Mouse (Mus musculus) lung, adult 2 months (tissue): ENCODE measurements at regions not wholly inside any gene's neighbourhood (a gene's known extent, or its start where the extent isn't known, plus 50 kb on each side); places are given as distances from the start of the nearest gene placed in this dataset.

Experiments used
- CTCF ChIP-seq: fragments of 200-500 bp; IDR thresholded peaks from 2 replicates; pipeline ENCODE4 v1.5.1; 2011; ENCODE audit warnings: mild to moderate bottlenecking, low read length, control low read depth; ENCODE audit not compliant: insufficient read depth
- POLR2A ChIP-seq: fragments of 200-500 bp; IDR thresholded peaks from 2 replicates; pipeline ENCODE4 v1.6.1; 2011; ENCODE audit warnings: low read depth, mild to moderate bottlenecking, control low read depth, low read length, borderline replicate concordance; ENCODE audit errors: extremely low read depth

- no peak for TF ChIP-seq CTCF
- TF ChIP-seq POLR2A, result no peak
Measured at GRCm38 (mm10) chr6:117342123-117342522, 173.8 kb downstream of the Cxcl12 start.
